Mouse (Mus musculus): ENCODE measurements around the gene Srrd.

The Srrd gene

DNA sequence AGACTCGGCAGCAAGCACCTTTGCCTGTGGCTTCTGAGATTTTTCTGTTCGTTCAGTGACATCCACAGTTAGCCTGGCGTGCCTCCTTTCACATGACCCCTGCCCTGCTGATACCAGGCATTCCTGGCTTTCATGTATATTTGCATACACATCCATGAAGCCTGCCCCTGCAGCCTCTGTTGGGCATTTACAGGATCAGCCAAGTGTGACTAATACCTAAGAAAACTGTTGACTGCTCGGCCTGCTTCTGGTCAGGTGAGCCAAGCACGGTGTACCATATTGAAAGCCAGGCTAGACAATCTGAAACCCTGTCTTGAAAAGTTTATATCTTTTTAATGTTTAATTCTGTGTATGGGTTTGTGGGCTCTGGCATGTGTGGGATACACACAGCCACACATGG lies 26.4 kb downstream of the Srrd start:
- DNase-seq, result no peak

- no peak for DNase-seq
These were observed 29.5 kb downstream of the Srrd start for GRCm38 (mm10) chr5:112313222-112313885.

- DNase-seq, result no peak
These were observed 37.0 kb downstream of the Srrd start for GRCm38 (mm10) chr5:112305842-112306241.

DNA sequence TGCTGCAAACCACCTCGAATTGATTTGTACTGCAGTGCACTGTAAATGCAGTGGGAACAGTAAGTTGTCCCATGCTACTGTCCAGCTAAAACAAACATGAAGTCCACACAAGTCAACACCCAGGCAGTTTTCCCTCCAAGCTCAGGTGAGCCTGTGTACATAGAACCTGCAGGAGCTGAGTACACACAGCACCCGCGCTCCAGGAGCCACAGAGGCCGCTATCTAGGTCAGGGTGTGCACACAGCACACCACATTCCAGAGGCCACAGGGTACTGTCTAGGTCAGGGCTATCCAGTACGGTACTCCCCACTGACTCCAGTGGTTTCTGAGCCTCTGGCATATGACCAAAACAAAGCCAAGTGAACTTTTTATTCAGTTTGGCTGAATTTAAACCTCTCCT lies 40.5 kb downstream of the Srrd start:
- no peak for DNase-seq

GRCm38 (mm10) chr5:112301694-112302093 lies 41.1 kb downstream of the Srrd start:
- DNase-seq, result no peak

GRCm38 (mm10) chr5:112300721-112301308 lies 42.0 kb downstream of the Srrd start:
- DNase-seq, result no peak

GRCm38 (mm10) chr5:112300112-112300511 lies 42.7 kb downstream of the Srrd start:
- no peak for DNase-seq

- no peak for DNase-seq
These were observed 43.4 kb downstream of the Srrd start for GRCm38 (mm10) chr5:112299399-112299798.

- DNase-seq, result peak in 1 of 2 experiments; percentile 65
These were observed 44.4 kb downstream of the Srrd start for GRCm38 (mm10) chr5:112298226-112298988.

DNA sequence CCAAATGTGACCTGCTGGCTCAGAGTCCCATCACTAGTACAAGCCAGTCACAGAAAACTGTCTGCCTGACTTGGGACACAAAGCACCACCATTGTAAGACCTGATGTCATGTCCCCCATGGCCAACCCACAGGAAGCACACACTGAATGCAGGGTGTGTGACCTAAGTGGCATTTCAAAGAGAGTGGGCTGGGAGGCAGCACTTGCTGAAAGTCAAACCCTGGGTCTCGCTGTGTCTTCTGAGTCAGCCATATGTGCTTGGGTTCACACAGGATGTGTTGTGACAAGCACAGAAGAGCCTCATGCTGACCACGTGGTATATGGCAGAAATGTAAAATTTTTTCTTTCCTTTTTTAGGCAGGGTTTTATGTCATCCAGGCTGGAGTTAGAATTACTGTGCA lies 45.6 kb downstream of the Srrd start:
- peak in 1 of 2 experiments; percentile 44 for DNase-seq

- no peak for DNase-seq
These were observed 46.2 kb downstream of the Srrd start for GRCm38 (mm10) chr5:112296404-112297181.

DNA sequence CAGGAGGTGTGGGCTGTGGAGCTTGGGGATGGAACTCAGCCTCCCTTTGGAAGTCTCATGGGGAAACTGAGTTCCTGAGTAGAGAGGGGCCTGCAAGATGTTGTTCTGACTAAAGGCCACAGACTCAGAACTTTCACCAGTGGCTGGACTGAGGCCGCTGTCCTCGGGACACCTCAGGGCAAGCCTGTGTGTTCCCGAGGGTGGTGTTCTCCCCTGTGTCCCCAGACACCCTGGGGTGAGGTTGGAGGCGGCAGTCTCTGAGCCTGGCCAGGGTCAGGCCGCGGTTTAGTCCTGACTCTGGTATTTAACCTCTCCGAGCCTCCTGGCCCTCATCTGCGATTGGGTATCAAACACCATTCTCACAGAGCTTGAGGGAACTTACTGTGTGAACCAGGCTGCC lies 47.3 kb downstream of the Srrd start:
- DNase-seq, result no peak

DNA sequence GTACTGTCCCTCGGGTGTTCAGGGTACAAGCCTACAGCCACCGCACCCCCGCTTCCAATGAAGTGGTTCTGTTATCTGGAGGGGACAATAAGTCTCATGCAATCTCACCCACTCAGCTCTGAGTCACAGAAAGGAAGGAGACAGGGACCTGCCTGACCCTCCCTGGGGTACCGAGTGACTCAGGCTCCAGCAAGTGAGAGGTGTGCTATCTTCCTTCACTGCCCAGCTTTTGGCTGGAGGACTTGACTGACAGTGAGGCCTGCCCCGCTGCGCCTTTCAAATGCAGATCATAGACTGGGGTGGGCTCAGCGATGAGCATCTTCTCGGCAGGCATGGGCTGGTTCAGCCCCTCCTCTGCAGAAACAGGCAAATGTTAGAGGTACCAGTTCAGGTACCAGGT lies 47.7 kb downstream of the Srrd start:
- no peak for DNase-seq

DNA sequence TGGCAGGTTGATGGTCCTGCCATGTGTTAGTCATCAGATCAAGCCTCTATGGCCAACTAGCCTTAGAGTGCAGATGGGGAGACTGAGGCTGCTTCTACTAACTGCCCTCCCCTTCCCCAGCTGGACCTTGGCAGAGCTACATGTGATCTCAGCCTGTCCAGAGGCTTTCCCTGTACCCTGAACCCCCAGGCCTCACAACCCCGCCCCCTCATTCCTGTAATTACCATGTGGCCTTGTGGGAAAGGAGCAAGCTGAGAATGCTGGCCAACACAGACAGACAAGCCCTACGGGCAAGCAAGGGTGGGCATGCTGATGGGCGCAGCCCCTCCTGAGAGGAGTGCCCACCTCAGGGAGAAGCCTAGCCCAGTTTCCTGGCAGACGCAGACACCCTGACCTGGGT lies 48.1 kb downstream of the Srrd start:
- no peak for DNase-seq

- DNase-seq, result no peak
These were observed 49.0 kb downstream of the Srrd start for GRCm38 (mm10) chr5:112293800-112294199.

DNA sequence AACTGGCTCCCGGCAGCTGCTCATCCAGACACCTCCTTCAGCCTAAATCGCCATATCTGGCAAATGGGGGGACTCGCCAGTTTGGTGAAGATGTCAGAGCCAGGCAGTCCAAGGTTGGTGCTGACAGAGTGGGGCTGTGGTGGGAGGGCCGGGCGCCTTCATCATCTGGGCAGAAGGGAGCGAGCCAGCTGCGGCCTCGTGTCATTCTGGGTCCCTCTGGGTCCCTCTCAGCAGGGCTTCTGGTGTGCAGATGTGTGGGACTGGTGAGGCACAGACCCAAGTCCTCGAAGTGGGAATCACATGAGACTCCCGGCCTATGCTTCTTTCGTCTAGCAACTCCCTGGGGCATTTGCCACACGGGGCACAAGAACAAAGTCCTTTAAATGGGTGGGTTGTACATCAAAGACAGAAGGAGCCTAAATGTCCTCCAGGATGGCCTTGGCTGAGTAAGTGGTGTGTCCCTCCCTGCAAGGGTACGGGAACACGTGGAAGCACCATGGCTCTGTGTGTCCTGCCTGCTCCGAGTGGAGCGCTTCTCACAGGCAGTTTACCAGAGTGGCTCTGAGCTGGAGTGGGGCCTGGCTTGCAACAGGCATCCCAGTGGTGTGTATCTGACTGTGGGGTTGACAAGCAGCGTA lies 50.4 kb downstream of the Srrd start:
- no peak for DNase-seq

- DNase-seq, result peak in 1 of 2 experiments; percentile 52
These were observed 51.0 kb downstream of the Srrd start for GRCm38 (mm10) chr5:112291866-112292265.

DNA sequence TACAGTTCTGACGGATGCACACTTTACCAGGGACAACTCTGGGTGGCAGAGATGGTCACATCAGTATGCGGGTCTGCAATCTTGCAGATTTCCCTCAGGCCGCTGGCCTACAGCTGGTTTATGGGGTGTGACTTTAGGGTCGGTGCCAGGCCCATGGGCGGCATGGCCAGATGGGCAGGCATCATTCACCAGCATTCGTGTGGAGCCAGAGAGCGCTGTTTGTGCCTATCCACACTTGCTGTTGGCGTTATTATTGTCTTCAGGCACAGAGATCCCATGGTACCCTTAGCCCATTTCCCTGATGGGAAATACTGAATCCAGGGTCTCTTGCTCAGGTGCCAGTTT lies 52.3 kb downstream of the Srrd start:
- no peak for DNase-seq

DNA sequence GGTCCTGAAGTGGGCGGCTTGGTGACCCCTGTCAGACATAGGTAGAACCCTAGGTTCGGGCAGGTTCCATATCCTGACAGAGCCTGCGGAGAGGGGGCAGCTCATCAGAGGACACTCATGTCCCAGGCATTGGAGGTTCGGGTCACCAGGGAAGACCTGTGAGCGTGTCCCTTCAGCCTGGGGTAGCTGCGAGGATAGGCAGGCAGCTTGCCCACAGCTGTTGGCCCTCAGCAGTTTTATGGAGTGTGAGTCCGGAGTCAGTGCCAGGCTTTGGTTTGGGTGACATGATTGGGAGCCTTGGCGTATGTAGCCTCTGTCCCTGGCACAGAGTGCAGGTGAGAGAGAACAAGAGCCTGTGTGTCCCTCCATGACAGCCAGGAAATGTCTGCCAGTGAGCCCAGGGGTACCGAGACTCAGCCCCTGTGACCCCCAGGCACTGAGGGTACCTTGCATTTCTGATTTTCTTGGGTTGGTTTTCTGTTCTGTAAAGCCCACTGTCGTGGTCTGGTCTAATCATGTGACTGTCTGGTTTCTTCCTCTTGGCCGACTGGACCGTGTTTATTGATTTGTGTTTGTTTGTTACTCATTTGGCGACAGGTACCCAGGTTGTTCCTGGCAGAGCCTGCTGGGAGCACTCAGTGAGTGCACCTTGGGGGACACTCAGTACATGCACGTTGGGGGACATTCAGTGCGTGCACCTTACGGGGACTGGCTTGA lies 52.9 kb downstream of the Srrd start:
- DNase-seq, result no peak

DNA sequence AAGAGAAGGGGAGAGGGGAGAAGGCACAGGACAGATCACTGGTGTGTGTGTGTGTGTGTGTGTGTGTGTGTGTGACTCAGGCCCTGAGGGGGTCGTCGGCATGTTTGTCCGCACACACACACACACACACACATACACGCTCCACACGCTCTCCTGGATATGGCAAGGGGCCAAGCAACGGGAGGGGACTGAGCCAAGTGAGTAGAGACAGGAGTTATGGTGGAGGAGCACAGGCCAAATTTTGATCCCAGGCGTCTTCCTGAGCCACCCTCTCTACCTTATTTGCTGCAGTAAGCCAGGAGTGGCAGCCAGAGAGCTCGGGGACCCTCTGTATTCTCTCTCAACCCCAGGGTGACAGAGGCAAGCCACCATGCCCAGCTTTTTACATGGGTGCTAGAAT lies 53.6 kb downstream of the Srrd start:
- DNase-seq, result no peak

GRCm38 (mm10) chr5:112288193-112289141 lies 54.4 kb downstream of the Srrd start:
- DNase-seq, result no peak
